Mouse (Mus musculus): ENCODE data around the gene Smg1.

DNA sequence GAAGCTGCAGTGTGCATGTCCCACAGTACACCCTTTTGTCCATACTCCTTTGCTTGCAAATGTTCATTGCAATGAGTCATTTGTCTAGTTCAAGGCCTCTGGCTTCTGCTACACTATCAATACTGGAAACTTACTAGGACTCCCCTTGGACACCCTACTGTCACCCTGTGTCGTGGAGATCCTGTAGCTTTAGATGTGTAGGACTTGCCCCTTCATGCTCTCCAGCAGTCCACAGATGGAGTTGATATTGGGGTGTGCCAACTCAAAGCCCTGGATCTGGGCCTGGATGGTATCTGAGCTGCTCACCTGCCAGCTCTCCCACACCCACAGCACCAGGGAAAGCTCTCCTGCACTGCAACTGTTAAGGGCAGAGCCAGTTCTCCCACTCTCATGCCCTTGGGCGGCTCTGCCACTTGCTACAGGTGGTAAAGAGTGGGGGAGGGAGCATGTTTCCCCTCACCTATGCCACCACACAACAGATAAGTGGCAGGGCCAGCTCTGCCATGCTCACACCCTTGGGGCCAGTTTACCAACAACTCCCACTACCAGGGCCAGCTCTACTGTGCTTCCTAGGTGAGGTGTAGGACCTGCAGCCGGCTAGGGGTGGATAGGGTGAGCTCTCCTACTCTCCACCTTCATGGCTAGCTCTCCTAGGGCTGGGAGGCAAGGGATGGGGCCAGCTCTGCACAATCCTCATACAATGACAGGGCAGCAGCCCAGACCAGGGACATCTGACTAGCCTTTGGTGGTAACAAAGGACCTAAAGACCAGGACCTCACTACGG lies 140.6 kb downstream of the Smg1 start:
- no peak for TF ChIP-seq CTCF (IDR thresholded peaks at IDR 0.05; ENCODE audit: low read depth, low read length)
- no peak for TF ChIP-seq POLR2A (IDR thresholded peaks at IDR 0.05; ENCODE audit: borderline replicate concordance, low read depth, low read length)

Data from bone marrow macrophage, adult 2 months (primary cell).